Mouse (Mus musculus) embryonic stem cell, embryonic (primary cell): ENCODE measurements around the gene Gnai2.

ENCODE experiments used
- CTCF ChIA-PET, 4 experiments: fragments of 300-600 bp in 2 of 4; fragments of 350-600 bp in 2 of 4; sonication (Branson Sonifier 250); formaldehyde crosslinking; loops; one replicate each; lab custom pipeline; 2022; ENCODE audit warnings: inconsistent platforms in 2 of 4; lab: Charles Lee
- POLR2A ChIA-PET, 4 experiments: fragments of 300-600 bp in 2 of 4; fragments of 350-600 bp in 2 of 4; sonication (Branson Sonifier 250); formaldehyde crosslinking; loops; one replicate each; lab custom pipeline; 2022; ENCODE audit warnings: antibody characterized with exemption in 4 of 4, inconsistent platforms in 1 of 4; lab: Charles Lee

Gnai2 gene

DNA sequence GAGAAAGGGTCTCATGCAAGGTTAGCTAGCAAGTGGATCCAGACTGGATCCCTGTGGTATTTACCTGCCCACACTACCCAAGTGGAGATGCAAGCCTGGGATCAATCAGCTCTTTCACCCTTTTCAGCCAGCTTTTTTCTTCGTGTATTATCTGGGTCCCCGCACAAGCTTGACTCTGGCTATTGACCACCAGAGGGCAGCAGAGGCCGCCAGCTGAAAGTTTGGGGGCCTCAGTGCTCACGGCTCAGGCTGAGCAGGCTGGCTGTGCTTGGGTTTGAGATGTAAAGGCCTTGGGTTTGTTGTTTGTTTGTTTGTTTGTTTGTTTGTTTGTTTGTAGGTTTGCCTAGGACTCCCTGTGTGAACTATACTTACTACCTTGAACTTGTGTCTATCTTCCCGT, 10.4 kb upstream of the Gnai2 start:
- POLR2A ChIA-PET = interaction anchor here (0.6 to 4.8 kb wide), 38 partner anchors 9 to 112 kb away, joined by 3 to 42 read pairs (median 4); partner anchors contain the start of genes Gnai2 (in 2 of the 4), Tmem115 (in 2 of the 4), Hyal1 (in 1 of the 4) and Slc38a3 (in 1 of the 4)
- CTCF ChIA-PET = interaction anchor here (0.5 to 5.6 kb wide), 122 partner anchors 9 to 639 kb away, joined by 3 to 161 read pairs (median 5); partner anchors contain the start of genes Gnai2 (in 3 of the 4), Gnat1 (in 2 of the 4), Hyal3 (in 2 of the 4) and Zmynd10 (in 2 of the 4)

DNA sequence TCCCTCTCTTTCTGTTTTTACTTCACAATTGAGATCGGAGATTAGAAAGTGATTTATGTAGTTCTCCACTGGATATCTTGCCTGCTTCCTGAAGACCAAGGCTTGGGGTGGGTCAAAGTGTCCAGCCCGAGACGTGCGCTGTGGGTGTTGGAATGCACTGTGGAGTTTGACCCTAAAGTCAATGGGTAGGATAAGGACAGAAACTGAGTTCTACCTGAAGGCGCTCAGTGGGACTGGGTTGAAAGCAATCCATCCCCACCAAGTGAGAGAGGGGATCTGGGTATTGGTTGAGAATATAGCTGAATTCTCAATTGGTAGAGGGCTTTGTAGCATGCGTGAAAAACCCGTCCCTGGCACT, 10.0 kb upstream of the Gnai2 start:
- CTCF ChIA-PET = interaction anchor here (0.5 to 5.6 kb wide), 142 partner anchors 8 to 1155 kb away, joined by 3 to 161 read pairs (median 5); partner anchors contain the start of genes Gnai2 (in 3 of the 4), Gnat1 (in 2 of the 4), Hyal3 (in 2 of the 4) and Ifrd2 (in 2 of the 4)
- POLR2A ChIA-PET = interaction anchor here (0.6 to 4.8 kb wide), 50 partner anchors 9 to 305 kb away, joined by 3 to 42 read pairs (median 4); partner anchors contain the start of genes Gnai2 (in 3 of the 4), Hyal1 (in 1 of the 4), Slc38a3 (in 1 of the 4) and Tmem115 (in 1 of the 4)

- ChIA-PET POLR2A (interaction anchor here (0.6 to 4.8 kb wide), 41 partner anchors 8 to 305 kb away, joined by 3 to 42 read pairs (median 4); partner anchors contain the start of genes Gnai2 (in 3 of the 4), Ifrd2 (in 1 of the 4), Slc38a3 (in 1 of the 4) and Tusc2 (in 1 of the 4)), CTCF (interaction anchor here (0.5 to 5.6 kb wide), 83 partner anchors 9 to 1155 kb away, joined by 3 to 161 read pairs (median 5); partner anchors contain the start of genes Gnai2 (in 4 of the 4), Ifrd2 (in 2 of the 4), Apeh (in 1 of the 4) and Cyb561d2 (in 1 of the 4))
Measured at GRCm38 (mm10) chr9:107644495-107645152, 9.5 kb upstream of the Gnai2 start.

- POLR2A ChIA-PET = interaction anchor here (0.5 to 4.8 kb wide), 38 partner anchors 7 to 1016 kb away, joined by 3 to 42 read pairs (median 4); partner anchors contain the start of genes Gnai2 (in 3 of the 4), Ifrd2 (in 1 of the 4) and Mon1a (in 1 of the 4)
- CTCF ChIA-PET = interaction anchor here (0.5 to 5.6 kb wide), 71 partner anchors 8 to 424 kb away, joined by 3 to 161 read pairs (median 5); partner anchors contain the start of genes Gnai2 (in 4 of the 4), Ifrd2 (in 2 of the 4), Cyb561d2 (in 1 of the 4) and Hyal1 (in 1 of the 4)
Measured at GRCm38 (mm10) chr9:107643544-107644214, 8.5 kb upstream of the Gnai2 start.

DNA sequence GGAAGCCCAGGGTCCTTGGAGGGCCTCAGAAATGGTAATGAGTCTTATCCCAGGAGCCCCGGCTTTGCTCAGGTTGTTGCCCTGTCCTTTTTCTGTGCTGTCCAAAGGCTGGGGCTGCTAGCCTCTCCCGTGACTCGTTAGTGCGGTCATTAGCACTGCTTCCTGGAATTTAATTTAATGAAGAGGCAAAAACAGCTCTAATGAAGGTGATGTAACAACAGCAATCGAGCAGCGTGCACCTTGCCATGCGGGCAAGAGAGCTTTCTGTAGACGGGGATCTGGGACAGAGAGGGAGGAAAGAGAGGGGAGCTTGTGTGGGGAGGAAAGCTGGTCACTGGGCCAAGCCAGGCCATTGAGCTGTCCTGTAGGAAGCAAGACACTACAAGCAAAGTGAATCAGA, 6.5 kb upstream of the Gnai2 start:
- CTCF ChIA-PET = interaction anchor here in 3 of 4 experiments (0.7 to 2.7 kb wide), 16 partner anchors 11 to 250 kb away, joined by 3 to 20 read pairs (median 4); no protein-coding TSS in a partner anchor
- POLR2A ChIA-PET = interaction anchor here in 3 of 4 experiments (0.6 to 2.7 kb wide), 17 partner anchors 9 to 1056 kb away, joined by 3 to 18 read pairs (median 4); no protein-coding TSS in a partner anchor

GRCm38 (mm10) chr9:107640257-107640772, 5.1 kb upstream of the Gnai2 start:
- POLR2A ChIA-PET = interaction anchor here in 3 of 4 experiments (0.5 to 2.7 kb wide), 14 partner anchors 10 to 114 kb away, joined by 3 to 18 read pairs (median 4); no protein-coding TSS in a partner anchor
- CTCF ChIA-PET = interaction anchor here (0.6 to 2.7 kb wide), 17 partner anchors 10 to 1397 kb away, joined by 3 to 20 read pairs (median 4); partner anchors contain the start of genes Cyb561d2 (in 1 of the 4) and Nprl2 (in 1 of the 4)

DNA sequence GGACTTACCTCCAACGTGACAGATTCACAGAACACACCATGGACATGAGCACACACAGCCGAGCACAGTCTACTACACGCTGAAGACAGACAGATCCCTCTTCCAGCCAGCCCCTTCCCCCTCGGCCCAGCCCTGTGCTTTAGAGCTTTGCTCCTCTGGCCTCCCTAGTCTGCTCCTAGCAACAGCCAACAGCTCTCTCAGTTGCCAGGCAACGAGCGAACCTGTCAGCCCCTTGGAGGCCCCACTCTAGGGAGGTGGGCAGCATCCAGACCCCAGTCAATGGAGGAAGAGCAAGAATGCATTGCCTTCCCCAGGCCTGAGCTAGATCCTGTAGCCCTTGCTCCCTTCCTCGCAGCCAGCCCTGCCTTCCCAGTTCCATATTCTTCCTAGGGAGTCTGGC, 1.9 kb upstream of the Gnai2 start:
- CTCF ChIA-PET = interaction anchor here (0.6 to 3.9 kb wide), 7 partner anchors 8 to 50 kb away, joined by 3 to 21 read pairs (median 4); partner anchors contain the start of gene Ifrd2 (in 1 of the 4)
- POLR2A ChIA-PET = interaction anchor here in 2 of 4 experiments (1.0 to 4.3 kb wide), 8 partner anchors 8 to 82 kb away, joined by 3 to 59 read pairs (median 22); partner anchors contain the start of gene Hyal2 (in 1 of the 2)

- CTCF ChIA-PET = interaction anchor here (0.6 to 3.9 kb wide), 32 partner anchors 8 to 272 kb away, joined by 3 to 53 read pairs (median 5); partner anchors contain the start of genes Hyal3 (in 1 of the 4), Mst1r (in 1 of the 4), Slc38a3 (in 1 of the 4) and Zmynd10 (in 1 of the 4)
Measured at GRCm38 (mm10) chr9:107634406-107635278, 525 bp downstream of the Gnai2 start.

DNA sequence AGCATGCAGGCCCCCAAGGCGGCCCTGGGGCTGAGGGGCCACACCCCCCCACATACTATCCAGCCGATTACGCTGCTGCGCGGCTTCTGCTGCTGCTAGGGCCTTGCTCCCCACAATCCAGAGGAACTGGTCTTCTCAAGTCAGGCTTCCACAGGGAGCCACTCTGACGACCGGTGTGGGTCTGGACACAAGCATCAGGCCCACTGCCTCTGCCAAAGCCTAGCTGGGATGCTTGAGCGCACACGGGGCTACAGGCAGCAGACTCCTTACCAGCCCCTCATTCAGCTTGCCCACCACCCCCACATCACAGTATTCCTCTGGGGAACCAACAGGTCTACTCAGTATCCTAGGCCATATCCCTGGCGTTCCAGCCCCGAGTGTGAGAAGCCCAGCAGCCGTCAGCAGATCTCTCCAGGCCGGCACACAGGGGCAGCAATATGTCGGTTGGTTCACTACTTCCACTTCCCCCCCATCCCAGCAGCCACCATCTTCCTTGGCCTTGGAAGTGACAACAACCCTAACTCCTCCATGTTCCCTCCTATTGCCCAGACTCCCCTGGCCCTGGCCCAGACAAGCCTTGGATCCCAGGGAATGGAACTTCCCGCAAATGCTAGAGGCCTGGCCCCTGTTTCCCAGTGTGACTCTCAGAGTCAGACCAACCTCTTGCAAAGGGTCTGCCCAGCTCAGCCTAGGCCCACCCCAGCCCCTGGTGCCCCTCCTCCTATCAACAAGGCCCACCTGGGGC, 1.3 kb downstream of the Gnai2 start:
- POLR2A ChIA-PET = interaction anchor here in 2 of 4 experiments (0.5 to 4.3 kb wide), 5 partner anchors 10 to 640 kb away, joined by 3 to 55 read pairs (median 3); no protein-coding TSS in a partner anchor
- CTCF ChIA-PET = interaction anchor here in 2 of 4 experiments (0.8 to 3.9 kb wide), 4 partner anchors 11 to 43 kb away, joined by 3 to 23 read pairs (median 18); no protein-coding TSS in a partner anchor

More at GRCm38 (mm10) chr9:107634406-107635278, 525 bp downstream of the Gnai2 start:
- POLR2A ChIA-PET = interaction anchor here (0.5 to 4.3 kb wide), 63 partner anchors 8 to 1197 kb away, joined by 3 to 59 read pairs (median 4); partner anchors contain the start of genes Hyal1 (in 3 of the 4), Cyb561d2 (in 2 of the 4), Hyal3 (in 2 of the 4) and Ifrd2 (in 2 of the 4)

DNA sequence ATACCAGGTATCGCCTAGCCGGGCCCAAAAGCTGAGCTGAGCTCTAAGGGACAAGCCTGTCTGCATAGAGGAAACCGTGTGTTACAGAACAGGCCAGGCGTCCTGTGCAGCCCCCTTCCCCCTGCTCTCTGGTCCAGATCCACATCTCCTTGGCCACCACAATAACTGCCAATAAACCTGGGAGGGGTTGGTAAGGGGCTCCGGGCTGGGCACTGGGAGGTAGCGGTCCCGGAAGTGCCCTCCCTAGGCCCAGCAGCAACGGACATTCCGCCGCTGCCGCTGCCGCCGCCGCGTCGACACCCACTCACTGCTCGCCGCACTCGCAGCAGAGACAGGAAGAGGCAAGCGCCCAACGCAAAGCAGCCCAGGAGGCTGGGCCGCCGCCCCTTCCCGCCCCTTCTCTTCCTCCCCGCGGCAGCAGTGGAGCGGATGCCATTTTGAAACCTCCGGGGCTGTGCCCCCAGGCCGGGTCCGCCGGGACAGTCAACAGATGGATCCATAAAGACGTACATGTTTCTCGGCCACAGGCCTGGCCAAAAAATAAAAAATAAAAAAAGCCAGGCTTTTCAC, 2.0 kb downstream of the Gnai2 start:
- CTCF ChIA-PET = interaction anchor here in 2 of 4 experiments (1.1 to 5.2 kb wide), 3 partner anchors 12 to 44 kb away, joined by 3 to 51 read pairs (median 16); no protein-coding TSS in a partner anchor

GRCm38 (mm10) chr9:107632478-107632877, 2.7 kb downstream of the Gnai2 start:
- ChIA-PET POLR2A (interaction anchor here in 2 of 4 experiments (0.6 to 1.2 kb wide), 6 partner anchors 9 to 58 kb away, joined by 3 to 5 read pairs (median 3); no protein-coding TSS in a partner anchor), CTCF (interaction anchor here in 2 of 4 experiments (1.1 to 5.2 kb wide), 2 partner anchors 13 to 20 kb away, joined by 3 to 51 read pairs; no protein-coding TSS in a partner anchor)

More for the DNA sequence above, 2.0 kb downstream of the Gnai2 start:
- POLR2A ChIA-PET = interaction anchor here in 2 of 4 experiments (0.5 to 4.3 kb wide), 8 partner anchors 11 to 641 kb away, joined by 3 to 55 read pairs (median 3); no protein-coding TSS in a partner anchor

DNA sequence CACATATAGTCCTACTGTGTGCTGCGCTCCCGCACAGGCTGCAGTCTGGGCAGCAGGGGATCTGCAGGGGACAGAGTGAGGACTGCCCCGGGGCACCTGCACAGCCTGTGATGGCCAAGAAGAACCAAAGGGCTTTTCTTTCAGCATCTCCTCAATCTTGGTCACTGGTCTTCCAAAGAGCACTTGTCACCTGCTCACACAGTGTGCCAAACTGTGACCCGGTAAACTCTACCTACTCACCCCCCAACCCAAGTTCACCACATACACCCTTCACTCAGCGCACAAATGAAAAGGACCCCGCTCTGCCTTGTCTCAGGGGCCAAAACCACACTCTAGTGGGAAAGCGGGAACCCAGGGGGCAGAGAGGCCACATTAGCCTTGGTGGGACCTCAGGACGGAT, 3.3 kb downstream of the Gnai2 start:
- ChIA-PET CTCF (interaction anchor here in 3 of 4 experiments (2.1 to 5.2 kb wide), 3 partner anchors 13 to 45 kb away, joined by 15 to 51 read pairs (median 32); no protein-coding TSS in a partner anchor), POLR2A (interaction anchor here in 2 of 4 experiments (0.9 to 2.3 kb wide), 6 partner anchors 10 to 95 kb away, joined by 3 to 11 read pairs (median 4); no protein-coding TSS in a partner anchor)

DNA sequence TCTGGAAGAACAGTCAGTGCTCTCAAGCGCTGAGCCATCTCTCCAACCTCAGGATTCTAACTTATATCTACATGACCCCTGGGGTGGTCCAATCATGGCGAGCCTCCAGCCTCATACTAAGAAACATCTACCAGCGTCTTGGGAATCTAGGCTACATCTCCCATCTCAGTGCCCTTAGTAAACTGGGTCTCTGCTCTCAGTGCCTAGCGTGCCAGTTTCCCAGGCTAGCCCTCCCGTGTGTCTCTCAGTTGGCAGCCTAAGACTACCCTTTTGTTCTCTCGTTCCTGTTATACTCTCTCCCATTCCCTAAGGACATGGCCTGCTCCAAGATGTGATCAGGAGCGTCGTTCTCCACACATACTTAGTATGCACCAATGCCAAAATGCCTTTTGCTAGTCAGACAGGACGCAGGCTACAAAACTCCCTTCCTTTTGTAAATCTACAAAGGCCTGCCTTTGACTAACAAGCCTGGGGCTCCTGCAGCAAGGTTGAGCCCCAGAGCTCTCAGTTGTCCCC, 3.8 kb downstream of the Gnai2 start:
- ChIA-PET POLR2A (interaction anchor here in 3 of 4 experiments (0.6 to 3.2 kb wide), 25 partner anchors 9 to 740 kb away, joined by 3 to 53 read pairs (median 7); partner anchors contain the start of genes Hyal3 (in 2 of the 3), Ifrd2 (in 1 of the 3), Manf (in 1 of the 3) and Naa80 (in 1 of the 3)), CTCF (interaction anchor here (1.1 to 7.9 kb wide), 13 partner anchors 12 to 257 kb away, joined by 3 to 161 read pairs (median 8); partner anchors contain the start of gene Sema3b (in 1 of the 4))
